Mouse (Mus musculus) testis, adult 2 months (tissue): ENCODE measurements around the gene BC037034.

Source experiments
- CTCF ChIP-seq: fragments of 200-500 bp; IDR thresholded peaks from 2 replicates; pipeline ENCODE4 v1.5.1; 2012; ENCODE audit warnings: low read depth, mild to moderate bottlenecking, inconsistent platforms, low read length, moderate library complexity; ENCODE audit not compliant: control insufficient read depth, insufficient read depth, insufficient replicate concordance
- POLR2A ChIP-seq: fragments of 200-500 bp; IDR thresholded peaks from 2 replicates; pipeline ENCODE4 v1.6.1; 2012; ENCODE audit warnings: low read depth, mild to moderate bottlenecking, inconsistent platforms, low read length, moderate library complexity; ENCODE audit not compliant: control insufficient read depth

DNA sequence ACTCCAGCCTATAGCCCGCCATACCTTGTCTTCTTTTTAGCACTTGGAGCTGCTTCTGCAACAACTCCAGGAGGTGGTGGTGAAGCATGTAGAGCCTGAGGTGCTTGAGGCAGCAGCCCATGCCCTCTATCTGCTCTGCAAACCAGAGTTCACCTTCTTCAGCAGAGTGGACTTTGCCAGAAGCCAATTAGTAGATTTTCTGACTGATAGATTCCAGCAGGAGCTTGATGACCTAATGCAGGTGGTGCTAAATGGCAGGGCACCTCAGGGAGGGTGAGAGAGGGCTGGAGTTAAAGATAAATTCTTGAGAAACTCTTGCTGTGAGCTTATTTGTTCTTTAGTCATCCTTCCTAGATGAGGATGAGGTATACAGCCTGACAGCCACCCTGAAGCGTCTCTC lies 35.8 kb upstream of the BC037034 start:
- TF ChIP-seq POLR2A (no peak), CTCF (no peak)
